Mouse (Mus musculus): ENCODE measurements at regions not wholly inside any gene's neighbourhood (a gene's known extent, or its start where the extent isn't known, plus 50 kb on each side); places are given as distances from the start of the nearest gene placed in this dataset.
A peak's percentile ranks its signal among the peaks of the same experiment; 100 is the strongest.

GRCm38 (mm10) chr7:125340326-125340905 lies 104.1 kb upstream of the Kdm8 start:
- ATAC-seq (replicated peaks; ENCODE audit: extremely low read depth, insufficient read depth, low FRiP score) = no peak
- 74% methylated on average over 14 of the region's 14 CpGs for WGBS

GRCm38 (mm10) chr7:125349606-125350005 lies 94.9 kb upstream of the Kdm8 start:
- WGBS = 67% methylated on average over 3 of the region's 3 CpGs
- no peak overlapping the region for H3K27ac ChIP-seq (ENCODE audit: low read length)

More at GRCm38 (mm10) chr7:125340326-125340905, 104.1 kb upstream of the Kdm8 start:
- Histone ChIP-seq H3K9ac (ENCODE audit: low read length) (no peak overlapping the region), H3K4me2 (ENCODE audit: low read depth, low read length) (no peak overlapping the region), H3K27ac (ENCODE audit: low read length) (no peak overlapping the region), H3K4me3 (ENCODE audit: low read length) (no peak overlapping the region), H3K4me1 (ENCODE audit: control insufficient read depth, insufficient read depth, low read length) (no peaks in the 10 kb centered on the region), H3K36me3 (ENCODE audit: control insufficient read depth, insufficient read depth) (no peaks in the 10 kb centered on the region), H3K9me3 (replicated peaks; ENCODE audit: control insufficient read depth, low read length) (no peaks in the 10 kb centered on the region), H3K27me3 (ENCODE audit: control insufficient read depth, insufficient read depth, low read length) (no peaks in the 10 kb centered on the region)

GRCm38 (mm10) chr7:125354211-125354610 lies 90.3 kb upstream of the Kdm8 start:
- Histone ChIP-seq H3K4me1 (ENCODE audit: control insufficient read depth, insufficient read depth, low read length) (no peaks in the 10 kb centered on the region), H3K36me3 (ENCODE audit: control insufficient read depth, insufficient read depth) (no peaks in the 10 kb centered on the region), H3K4me3 (ENCODE audit: low read length) (no peak overlapping the region), H3K27ac (ENCODE audit: low read length) (no peak overlapping the region), H3K9me3 (replicated peaks; ENCODE audit: control insufficient read depth, low read length) (no peaks in the 10 kb centered on the region), H3K27me3 (ENCODE audit: control insufficient read depth, insufficient read depth, low read length) (no peaks in the 10 kb centered on the region), H3K9ac (ENCODE audit: low read length) (no peak overlapping the region), H3K4me2 (ENCODE audit: low read depth, low read length) (no peak overlapping the region)
- WGBS = 93% methylated on average over 1 of the region's 1 CpGs
- no peak for ATAC-seq (replicated peaks; ENCODE audit: extremely low read depth, insufficient read depth, low FRiP score)

More at GRCm38 (mm10) chr7:125349606-125350005, 94.9 kb upstream of the Kdm8 start:
- Histone ChIP-seq H3K9me3 (replicated peaks; ENCODE audit: control insufficient read depth, low read length) (no peaks in the 10 kb centered on the region), H3K4me2 (ENCODE audit: low read depth, low read length) (no peak overlapping the region), H3K4me3 (ENCODE audit: low read length) (no peak overlapping the region), H3K4me1 (ENCODE audit: control insufficient read depth, insufficient read depth, low read length) (no peaks in the 10 kb centered on the region), H3K27me3 (ENCODE audit: control insufficient read depth, insufficient read depth, low read length) (no peaks in the 10 kb centered on the region), H3K36me3 (ENCODE audit: control insufficient read depth, insufficient read depth) (no peaks in the 10 kb centered on the region), H3K9ac (ENCODE audit: low read length) (no peak overlapping the region)
- no peak for ATAC-seq (replicated peaks; ENCODE audit: extremely low read depth, insufficient read depth, low FRiP score)

- Histone ChIP-seq H3K9ac (ENCODE audit: low read length) (no peak overlapping the region), H3K27me3 (ENCODE audit: control insufficient read depth, insufficient read depth, low read length) (no peaks in the 10 kb centered on the region), H3K27ac (ENCODE audit: low read length) (no peak overlapping the region), H3K36me3 (ENCODE audit: control insufficient read depth, insufficient read depth) (no peaks in the 10 kb centered on the region), H3K4me3 (ENCODE audit: low read length) (no peak overlapping the region), H3K9me3 (replicated peaks; ENCODE audit: control insufficient read depth, low read length) (no peaks in the 10 kb centered on the region), H3K4me2 (ENCODE audit: low read depth, low read length) (no peak overlapping the region), H3K4me1 (ENCODE audit: control insufficient read depth, insufficient read depth, low read length) (no peaks in the 10 kb centered on the region)
- 57% methylated on average over 10 of the region's 10 CpGs for WGBS
- no peak for ATAC-seq (replicated peaks; ENCODE audit: extremely low read depth, insufficient read depth, low FRiP score)
Observed at GRCm38 (mm10) chr7:125354956-125355355, 89.5 kb upstream of the Kdm8 start.

GRCm38 (mm10) chr7:125358016-125358415 lies 86.5 kb upstream of the Kdm8 start:
- no peak for ATAC-seq (replicated peaks; ENCODE audit: extremely low read depth, insufficient read depth, low FRiP score)
- Histone ChIP-seq H3K27me3 (ENCODE audit: control insufficient read depth, insufficient read depth, low read length) (no peaks in the 10 kb centered on the region), H3K4me2 (ENCODE audit: low read depth, low read length) (no peak overlapping the region), H3K4me3 (ENCODE audit: low read length) (no peak overlapping the region), H3K9ac (ENCODE audit: low read length) (no peak overlapping the region), H3K4me1 (ENCODE audit: control insufficient read depth, insufficient read depth, low read length) (no peaks in the 10 kb centered on the region), H3K27ac (ENCODE audit: low read length) (no peak overlapping the region), H3K36me3 (ENCODE audit: control insufficient read depth, insufficient read depth) (no peaks in the 10 kb centered on the region), H3K9me3 (replicated peaks; ENCODE audit: control insufficient read depth, low read length) (no peaks in the 10 kb centered on the region)
- 86% methylated on average over 4 of the region's 4 CpGs for WGBS

- no peaks in the 10 kb centered on the region for H3K9me3 ChIP-seq (replicated peaks; ENCODE audit: control insufficient read depth, low read length)
- no peak overlapping the region for H3K4me2 ChIP-seq (ENCODE audit: low read depth, low read length)
- H3K4me1 ChIP-seq (ENCODE audit: control insufficient read depth, insufficient read depth, low read length) = no peaks in the 10 kb centered on the region
- no peaks in the 10 kb centered on the region for H3K27me3 ChIP-seq (ENCODE audit: control insufficient read depth, insufficient read depth, low read length)
- WGBS = 46% methylated on average over 2 of the region's 2 CpGs
- no peak for ATAC-seq (replicated peaks; ENCODE audit: extremely low read depth, insufficient read depth, low FRiP score)
- H3K9ac ChIP-seq (ENCODE audit: low read length) = no peak overlapping the region
- no peak overlapping the region for H3K4me3 ChIP-seq (ENCODE audit: low read length)
- H3K27ac ChIP-seq (ENCODE audit: low read length) = no peak overlapping the region
- no peaks in the 10 kb centered on the region for H3K36me3 ChIP-seq (ENCODE audit: control insufficient read depth, insufficient read depth)
Observed at GRCm38 (mm10) chr7:125383021-125383420, 61.5 kb upstream of the Kdm8 start.

GRCm38 (mm10) chr7:125384171-125384570 lies 60.3 kb upstream of the Kdm8 start:
- Histone ChIP-seq H3K36me3 (ENCODE audit: control insufficient read depth, insufficient read depth) (no peaks in the 10 kb centered on the region), H3K4me3 (ENCODE audit: low read length) (no peak overlapping the region), H3K27me3 (ENCODE audit: control insufficient read depth, insufficient read depth, low read length) (no peaks in the 10 kb centered on the region), H3K27ac (ENCODE audit: low read length) (no peak overlapping the region), H3K9ac (ENCODE audit: low read length) (no peak overlapping the region), H3K4me2 (ENCODE audit: low read depth, low read length) (no peak overlapping the region), H3K9me3 (replicated peaks; ENCODE audit: control insufficient read depth, low read length) (no peaks in the 10 kb centered on the region), H3K4me1 (ENCODE audit: control insufficient read depth, insufficient read depth, low read length) (no peaks in the 10 kb centered on the region)
- ATAC-seq (replicated peaks; ENCODE audit: extremely low read depth, insufficient read depth, low FRiP score) = no peak
- 82% methylated on average over 4 of the region's 4 CpGs for WGBS

- H3K27ac ChIP-seq (ENCODE audit: low read length) = no peak overlapping the region
- H3K4me3 ChIP-seq (ENCODE audit: low read length) = no peak overlapping the region
- peaks cover 12% of the 10 kb centered on the region for H3K4me1 ChIP-seq (ENCODE audit: control insufficient read depth, insufficient read depth, low read length)
- no peak for ATAC-seq (replicated peaks; ENCODE audit: extremely low read depth, insufficient read depth, low FRiP score)
- H3K4me2 ChIP-seq (ENCODE audit: low read depth, low read length) = no peak overlapping the region
- no peak overlapping the region for H3K9ac ChIP-seq (ENCODE audit: low read length)
- H3K9me3 ChIP-seq (replicated peaks; ENCODE audit: control insufficient read depth, low read length) = no peaks in the 10 kb centered on the region
- H3K36me3 ChIP-seq (ENCODE audit: control insufficient read depth, insufficient read depth) = no peaks in the 10 kb centered on the region
- 16% methylated on average over 3 of the region's 3 CpGs for WGBS
- H3K27me3 ChIP-seq (ENCODE audit: control insufficient read depth, insufficient read depth, low read length) = peaks cover 2% of the 10 kb centered on the region; the same call in 1 of the 2 replicates
Observed at GRCm38 (mm10) chr7:125392536-125392935, 51.9 kb upstream of the Kdm8 start.

GRCm38 (mm10) chr7:125393228-125393627 lies 51.2 kb upstream of the Kdm8 start:
- no peak overlapping the region; the same call in 1 of the 2 replicates for H3K27ac ChIP-seq (ENCODE audit: low read length)
- peaks cover 2% of the 10 kb centered on the region; the same call in 1 of the 2 replicates for H3K27me3 ChIP-seq (ENCODE audit: control insufficient read depth, insufficient read depth, low read length)
- H3K36me3 ChIP-seq (ENCODE audit: control insufficient read depth, insufficient read depth) = no peaks in the 10 kb centered on the region
- no peak for ATAC-seq (replicated peaks; ENCODE audit: extremely low read depth, insufficient read depth, low FRiP score)
- peak overlapping the region; percentile 54 for H3K4me3 ChIP-seq (ENCODE audit: low read length)
- peak overlapping the region; percentile 91 for H3K4me2 ChIP-seq (ENCODE audit: low read depth, low read length)
- peaks cover 12% of the 10 kb centered on the region for H3K4me1 ChIP-seq (ENCODE audit: control insufficient read depth, insufficient read depth, low read length)
- H3K9ac ChIP-seq (ENCODE audit: low read length) = peak overlapping the region; percentile 65
- 2% methylated on average over 16 of the region's 16 CpGs for WGBS
- H3K9me3 ChIP-seq (replicated peaks; ENCODE audit: control insufficient read depth, low read length) = no peaks in the 10 kb centered on the region

All from heart, embryonic 16.5 days (tissue).